Comparison of ENCODE assay signal across 27 mouse cellular contexts in genomic region chr11:47953291-47953690, GRCm38 (mm10). TPM values are rescaled to one million over a fixed set of nuclear protein-coding genes. Genes with fewer than 3 reads are reported as not detected.
DNase-seq lines count a peak whose midpoint lies in the region; ATAC-seq and TF ChIP-seq lines count a peak whose summit lies in the region.
"Had no signal": no experiment of that assay in that cellular context is flagged by ENCODE, and none has a peak within 500 bp of the region (broad histone marks: within the 10 kb centered on the region; RNA-seq: fewer than 3 reads in every experiment).

No protein-coding gene starts in this region.

- H3K27ac ChIP-seq in hindbrain, postnatal 0 days: no peak overlapping the region
- H3K27ac ChIP-seq in hindbrain, embryonic 11.5 days (ENCODE audit: low read depth, low read length): no peak overlapping the region
- H3K27ac ChIP-seq in midbrain, postnatal 0 days (ENCODE audit: low read depth, low read length): no peak overlapping the region
- H3K27ac ChIP-seq in midbrain, embryonic 14.5 days (replicated peaks; ENCODE audit: low read depth, low read length): no peak overlapping the region
- H3K27ac ChIP-seq: embryonic facial prominence, embryonic 13.5 days; embryonic facial prominence, embryonic 15.5 days; forebrain, embryonic 10.5 days; forebrain, embryonic 12.5 days had no signal

- no peak overlapping the region for H3K4me3 ChIP-seq in hindbrain, postnatal 0 days (ENCODE audit: low read length)
- no peak overlapping the region for H3K4me3 ChIP-seq in hindbrain, embryonic 11.5 days (ENCODE audit: low read depth, low read length)
- no peak overlapping the region for H3K4me3 ChIP-seq in midbrain, postnatal 0 days (ENCODE audit: low read depth, low read length)
- H3K4me3 ChIP-seq in midbrain, embryonic 14.5 days (replicated peaks; ENCODE audit: low read depth, low read length): no peak overlapping the region
- H3K4me3 ChIP-seq: embryonic facial prominence, embryonic 13.5 days; embryonic facial prominence, embryonic 15.5 days; erythroblast, embryonic 14.5 days; forebrain, embryonic 10.5 days; forebrain, embryonic 12.5 days had no signal

- H3K4me1 ChIP-seq in hindbrain, postnatal 0 days (ENCODE audit: insufficient read depth, low read length): no peaks in the 10 kb centered on the region
- no peaks in the 10 kb centered on the region for H3K4me1 ChIP-seq in hindbrain, embryonic 11.5 days (replicated peaks; ENCODE audit: control insufficient read depth, insufficient read depth, low read length)
- H3K4me1 ChIP-seq in midbrain, postnatal 0 days (ENCODE audit: insufficient read depth, low read length): no peaks in the 10 kb centered on the region
- H3K4me1 ChIP-seq in midbrain, embryonic 14.5 days (ENCODE audit: control insufficient read depth, insufficient read depth, low read length): no peaks in the 10 kb centered on the region
- H3K4me1 ChIP-seq: embryonic facial prominence, embryonic 13.5 days; embryonic facial prominence, embryonic 15.5 days; forebrain, embryonic 10.5 days; forebrain, embryonic 12.5 days had no signal

- H3K36me3 ChIP-seq in hindbrain, postnatal 0 days (ENCODE audit: insufficient read depth, low read length): no peaks in the 10 kb centered on the region
- H3K36me3 ChIP-seq in hindbrain, embryonic 11.5 days (ENCODE audit: control insufficient read depth, insufficient read depth, low read length): no peaks in the 10 kb centered on the region
- H3K36me3 ChIP-seq in midbrain, postnatal 0 days (ENCODE audit: insufficient read depth, low read length): no peaks in the 10 kb centered on the region
- no peaks in the 10 kb centered on the region for H3K36me3 ChIP-seq in midbrain, embryonic 14.5 days (ENCODE audit: control insufficient read depth, insufficient read depth, low read length)
- H3K36me3 ChIP-seq: embryonic facial prominence, embryonic 13.5 days; embryonic facial prominence, embryonic 15.5 days; forebrain, embryonic 10.5 days; forebrain, embryonic 12.5 days; G1E had no signal

- TF ChIP-seq CTCF in hindbrain, postnatal 0 days (IDR thresholded peaks at IDR 0.05; ENCODE audit: low read depth): no peak
- TF ChIP-seq CTCF in midbrain, postnatal 0 days (IDR thresholded peaks at IDR 0.05): no peak

- H3K9me3 ChIP-seq in hindbrain, postnatal 0 days (ENCODE audit: low read length): no peaks in the 10 kb centered on the region
- H3K9me3 ChIP-seq in hindbrain, embryonic 11.5 days (ENCODE audit: control insufficient read depth, low read length): no peaks in the 10 kb centered on the region
- H3K9me3 ChIP-seq in midbrain, postnatal 0 days (ENCODE audit: low read length): no peaks in the 10 kb centered on the region
- no peaks in the 10 kb centered on the region for H3K9me3 ChIP-seq in midbrain, embryonic 14.5 days (ENCODE audit: control insufficient read depth, low read length)
- H3K9me3 ChIP-seq: embryonic facial prominence, embryonic 13.5 days; embryonic facial prominence, embryonic 15.5 days; forebrain, embryonic 10.5 days; forebrain, embryonic 12.5 days; G1E had no signal

- no peak overlapping the region for H3K4me2 ChIP-seq in hindbrain, postnatal 0 days (ENCODE audit: low read depth, low read length)
- H3K4me2 ChIP-seq in hindbrain, embryonic 11.5 days (replicated peaks; ENCODE audit: low read depth, low read length): no peak overlapping the region
- no peak overlapping the region for H3K4me2 ChIP-seq in midbrain, postnatal 0 days (ENCODE audit: low read depth, low read length, poor library complexity, severe bottlenecking)
- no peak overlapping the region for H3K4me2 ChIP-seq in midbrain, embryonic 14.5 days (ENCODE audit: low read length)
- H3K4me2 ChIP-seq: embryonic facial prominence, embryonic 13.5 days; embryonic facial prominence, embryonic 15.5 days; forebrain, embryonic 12.5 days had no signal

- H3K9ac ChIP-seq in hindbrain, postnatal 0 days (replicated peaks; ENCODE audit: low read length): no peak overlapping the region
- H3K9ac ChIP-seq in hindbrain, embryonic 11.5 days (ENCODE audit: low read depth, low read length): no peak overlapping the region
- no peak overlapping the region for H3K9ac ChIP-seq in midbrain, postnatal 0 days (replicated peaks; ENCODE audit: low read length, poor library complexity, severe bottlenecking)
- H3K9ac ChIP-seq in midbrain, embryonic 14.5 days (replicated peaks; ENCODE audit: low read length): no peak overlapping the region
- H3K9ac ChIP-seq: embryonic facial prominence, embryonic 13.5 days; embryonic facial prominence, embryonic 15.5 days; forebrain, embryonic 12.5 days had no signal

- no peaks in the 10 kb centered on the region for H3K27me3 ChIP-seq in hindbrain, postnatal 0 days (ENCODE audit: insufficient read depth, low read length)
- H3K27me3 ChIP-seq in hindbrain, embryonic 11.5 days (ENCODE audit: control insufficient read depth, insufficient read depth, low read length): no peaks in the 10 kb centered on the region
- H3K27me3 ChIP-seq in midbrain, postnatal 0 days (ENCODE audit: insufficient read depth, low read length): no peaks in the 10 kb centered on the region
- no peaks in the 10 kb centered on the region for H3K27me3 ChIP-seq in midbrain, embryonic 14.5 days (ENCODE audit: control insufficient read depth, insufficient read depth, low read length)
- H3K27me3 ChIP-seq: CH12.LX; embryonic facial prominence, embryonic 13.5 days; embryonic facial prominence, embryonic 15.5 days; forebrain, embryonic 12.5 days; Patski had no signal

- DNase-seq in cerebellum, postnatal 10 days: peak; percentile 59 to 77
- DNase-seq in cerebellum, postnatal 36 days: no peak
- peak; percentile 19 for DNase-seq in hindbrain, postnatal 0 days (ENCODE audit: low spot score)
- DNase-seq in hindbrain, embryonic 11.5 days (ENCODE audit: low spot score): no peak
- DNase-seq in midbrain, postnatal 0 days (ENCODE audit: low spot score): peak; percentile 6
- no peak for DNase-seq in midbrain, embryonic 14.5 days
- DNase-seq: adrenal gland, adult 8-10 months; adrenal gland, postnatal 14 days; adrenal gland, postnatal 36 days; B cell, adult 2 months; cerebellum, adult 11-12 months; cerebellum, adult 2 months; cerebellum, adult 9-10 months; embryo, embryonic 11 days had no signal

- 63% methylated on average over 3 of the region's 3 CpGs for WGBS in hindbrain, postnatal 0 days
- 83% methylated on average over 3 of the region's 3 CpGs for WGBS in hindbrain, embryonic 11.5 days
- 70% methylated on average over 3 of the region's 3 CpGs for WGBS in midbrain, postnatal 0 days
- 82% methylated on average over 3 of the region's 3 CpGs for WGBS in midbrain, embryonic 14.5 days

- ATAC-seq in hindbrain, postnatal 0 days: no peak
- ATAC-seq in hindbrain, embryonic 11.5 days (ENCODE audit: low FRiP score): no peak
- ATAC-seq in midbrain, postnatal 0 days (ENCODE audit: low FRiP score): no peak
- no peak for ATAC-seq in midbrain, embryonic 14.5 days (ENCODE audit: low FRiP score, low TSS enrichment)
- ATAC-seq: activated CD4-positive, CD25-positive, alpha-beta regulatory T cell, adult 4 months; CD4-positive, CD25-positive, alpha-beta regulatory T cell, adult 4 months; forebrain, embryonic 14.5 days; forebrain, embryonic 16.5 days; Patski had no signal

RNA-seq across cellular contexts. Expression of gene Sgcd, which starts 35.5 kb away (rescaled TPM):
- total RNA-seq in hindbrain, postnatal 0 days (2014; rRNA removed): 37.3 and 39.0 TPM in 2 replicates
- polyA plus RNA-seq in hindbrain, postnatal 0 days (2015; fragmentation: Nextera tagmentation; extraction: Ambion mirVana): 4.0 and 5.5 TPM in 2 replicates
- 1.9 and 4.3 TPM in 2 replicates for polyA plus RNA-seq in hindbrain, embryonic 11.5 days (2014; fragmentation: Nextera tagmentation; extraction: Ambion mirVana)
- 40.6 and 51.3 TPM in 2 replicates for total RNA-seq in midbrain, postnatal 0 days (2014; rRNA removed)
- polyA plus RNA-seq in midbrain, postnatal 0 days (2015; fragmentation: Nextera tagmentation; extraction: Ambion mirVana): 4.0 and 4.6 TPM in 2 replicates
- polyA plus RNA-seq in midbrain, embryonic 14.5 days (2014; fragmentation: Nextera tagmentation; extraction: Ambion mirVana): 4.5 and 5.9 TPM in 2 replicates
- total RNA-seq: common myeloid progenitor, adult 5-6 weeks had no signal
- polyA plus RNA-seq: activated CD4-positive, CD25-positive, alpha-beta regulatory T cell, adult 4 months; CD4-positive, CD25-positive, alpha-beta regulatory T cell, adult 4 months; erythroblast, embryonic 14.5 days; G1E; Patski had no signal

Comparison
In these comparisons a context has a peak if more than half of its experiments do, and no peak if none do; other contexts are left out.
1. DNase-seq: peak in cerebellum, postnatal 10 days (2 of 2), hindbrain, postnatal 0 days (single experiment) and midbrain, postnatal 0 days (single experiment); none in cerebellum, postnatal 36 days (0 of 2), hindbrain, embryonic 11.5 days (single experiment) and midbrain, embryonic 14.5 days (single experiment).